Mouse (Mus musculus) T-cell, adult 2 months (primary cell): ENCODE measurements at regions not wholly inside any gene's neighbourhood (a gene's known extent, or its start where the extent isn't known, plus 50 kb on each side); places are given as distances from the start of the nearest gene placed in this dataset.

Experiments used
- DNase-seq: peaks from one replicate; pipeline ENCODE4 v3.0.0; 2022; ENCODE audit warnings: low spot score

GRCm38 (mm10) chr7:129049726-129050125, 207.1 kb upstream of the Plpp4 start:
- DNase-seq, result no peak

- DNase-seq, result no peak
Measured at GRCm38 (mm10) chr7:129050675-129051074, 206.2 kb upstream of the Plpp4 start.

GRCm38 (mm10) chr7:129066891-129067290, 189.9 kb upstream of the Plpp4 start:
- no peak for DNase-seq

- DNase-seq, result no peak
Measured at GRCm38 (mm10) chr7:129068137-129068536, 188.7 kb upstream of the Plpp4 start.

GRCm38 (mm10) chr7:129079786-129080185, 177.0 kb upstream of the Plpp4 start:
- no peak for DNase-seq

- no peak for DNase-seq
Measured at GRCm38 (mm10) chr7:129091441-129091840, 165.4 kb upstream of the Plpp4 start.

- no peak for DNase-seq
Measured at GRCm38 (mm10) chr7:129096374-129097069, 160.3 kb upstream of the Plpp4 start.

- DNase-seq, result no peak
Measured at GRCm38 (mm10) chr7:129102437-129102836, 154.4 kb upstream of the Plpp4 start.

- no peak for DNase-seq
Measured at GRCm38 (mm10) chr7:129134176-129134575, 122.7 kb upstream of the Plpp4 start.

GRCm38 (mm10) chr7:129134661-129135215, 122.1 kb upstream of the Plpp4 start:
- DNase-seq, result no peak

- DNase-seq, result no peak
Measured at GRCm38 (mm10) chr7:129137303-129137990, 119.4 kb upstream of the Plpp4 start.

GRCm38 (mm10) chr7:129141942-129142598, 114.8 kb upstream of the Plpp4 start:
- no peak for DNase-seq

GRCm38 (mm10) chr7:129142599-129142949, 114.3 kb upstream of the Plpp4 start:
- DNase-seq, result no peak

- DNase-seq, result no peak
Measured at GRCm38 (mm10) chr7:129155577-129155976, 101.3 kb upstream of the Plpp4 start.

- no peak for DNase-seq
Measured at GRCm38 (mm10) chr7:129169971-129170370, 86.9 kb upstream of the Plpp4 start.

- no peak for DNase-seq
Measured at GRCm38 (mm10) chr7:129190933-129191332, 65.9 kb upstream of the Plpp4 start.

- no peak for DNase-seq
Measured at GRCm38 (mm10) chr7:129207029-129207428, 49.8 kb upstream of the Plpp4 start.
